Mouse (Mus musculus) midbrain, embryonic 14.5 days (tissue): ENCODE measurements around the gene Dpep1. TPM values are rescaled to one million over a fixed set of nuclear protein-coding genes. Genes with fewer than 3 reads are reported as not detected.

Experiments
- ATAC-seq: fragments of 200-750 bp; cut with Nextera tagmentation; 2 replicates; pipeline ENCODE4 v1.8.0; 2017; ENCODE audit warnings: moderate number of reproducible peaks, moderate library complexity; ENCODE audit not compliant: low FRiP score, low TSS enrichment
- DNase-seq: peaks from one replicate; pipeline ENCODE4 v3.0.0-alpha.2; 2015
- H3K27ac ChIP-seq: fragments of 300-500 bp; sonication (generic); replicated peaks from 2 replicates; pipeline ENCODE4 v1.5.1; 2014; ENCODE audit warnings: mild to moderate bottlenecking, low read depth, low read length, moderate library complexity
- H3K27me3 ChIP-seq: fragments of 300-500 bp; sonication (generic); 2 replicates; pipeline ENCODE4 v1.6.1; 2014; ENCODE audit warnings: low read length, control low read depth, mixed read lengths; ENCODE audit not compliant: control insufficient read depth, insufficient read depth
- H3K36me3 ChIP-seq: fragments of 300-500 bp; sonication (generic); 2 replicates; pipeline ENCODE4 v1.6.1; 2014; ENCODE audit warnings: low read length, control low read depth; ENCODE audit not compliant: control insufficient read depth, insufficient read depth
- H3K4me1 ChIP-seq: fragments of 300-500 bp; sonication (generic); 2 replicates; pipeline ENCODE4 v1.6.1; 2014; ENCODE audit warnings: mild to moderate bottlenecking, antibody characterized with exemption, low read length, control low read depth; ENCODE audit not compliant: control insufficient read depth, insufficient read depth
- H3K4me2 ChIP-seq: fragments of 300-500 bp; sonication (generic); 2 replicates; pipeline ENCODE4 v1.6.1; 2014; ENCODE audit warnings: mild to moderate bottlenecking, low read length, moderate library complexity
- H3K4me3 ChIP-seq: fragments of 300-500 bp; sonication (generic); replicated peaks from 2 replicates; pipeline ENCODE4 v1.5.1; 2014; ENCODE audit warnings: low read depth, low read length
- H3K9ac ChIP-seq: fragments of 300-500 bp; sonication (generic); replicated peaks from 2 replicates; pipeline ENCODE4 v1.6.1; 2014; ENCODE audit warnings: mild to moderate bottlenecking, low read length, moderate library complexity
- H3K9me3 ChIP-seq: fragments of 300-500 bp; sonication (generic); 2 replicates; pipeline ENCODE4 v1.6.1; 2016; ENCODE audit warnings: low read length, control low read depth, mixed read lengths; ENCODE audit not compliant: control insufficient read depth
- WGBS: fragments of 180-500 bp; shearing (Covaris S2); extraction: QIAGEN DNeasy Blood & Tissue Kit; methylation state at CpG from one replicate; pipeline ENCODE4 v1.1.7; 2014; 5-methylcytosine and 5-hydroxymethylcytosine counted together
- polyA plus RNA-seq: library from polyadenylated mRNA; unstranded; fragments of >200 nt; fragmentation: Nextera tagmentation; extraction: Ambion mirVana; gene quantifications from 2 replicates; pipeline ENCODE4 v1.2.1, GENCODE M21; 2014

Dpep1 gene
- polyA plus RNA-seq, 1 experiment from 2014 or later = not detected

DNA sequence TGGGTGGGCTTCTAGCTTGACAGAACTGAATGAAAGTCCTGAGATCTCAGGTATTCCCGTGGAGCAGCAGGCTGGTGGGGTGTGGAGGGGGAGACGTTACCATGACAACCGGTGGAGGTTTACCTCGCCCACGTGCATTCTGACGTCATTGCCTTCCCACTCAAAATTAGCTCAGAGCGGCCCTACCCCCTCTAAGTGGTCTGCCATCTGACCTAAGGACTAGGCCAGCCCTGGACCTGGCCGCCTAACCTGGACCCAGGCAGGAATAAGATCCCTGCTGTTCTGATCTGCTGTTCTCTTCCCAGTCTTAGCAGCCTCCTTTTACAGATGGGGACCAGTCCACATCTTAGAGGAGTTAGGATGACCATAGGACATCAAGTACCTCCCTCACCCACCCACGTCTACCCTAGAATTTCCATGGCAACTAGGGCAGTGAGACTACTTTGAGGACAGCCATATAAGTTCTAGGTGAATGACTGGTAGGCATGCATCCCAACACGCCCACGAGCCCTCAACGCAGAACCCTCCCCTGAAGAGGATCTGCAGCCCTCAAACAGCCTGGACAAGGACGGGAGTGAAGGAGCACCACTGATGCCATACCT is 49.0 kb downstream of the Dpep1 start:
- Histone ChIP-seq H3K9me3 (no peaks in the 10 kb centered on the region), H3K36me3 (0 out of 2 replicates have a peak, but pooled peaks cover 3% of the 10 kb centered on the region), H3K4me1 (peaks cover 19% of the 10 kb centered on the region), H3K9ac (peak overlapping the region; percentile 47), H3K4me3 (peak overlapping the region; percentile 43), H3K4me2 (peak overlapping the region; percentile 77), H3K27ac (no peak overlapping the region), H3K27me3 (no peaks in the 10 kb centered on the region; the same call in none of the 2 replicates)
- ATAC-seq = no peak
- peak; percentile 58 for DNase-seq
- 35% methylated on average over 13 of the region's 13 CpGs for WGBS

DNA sequence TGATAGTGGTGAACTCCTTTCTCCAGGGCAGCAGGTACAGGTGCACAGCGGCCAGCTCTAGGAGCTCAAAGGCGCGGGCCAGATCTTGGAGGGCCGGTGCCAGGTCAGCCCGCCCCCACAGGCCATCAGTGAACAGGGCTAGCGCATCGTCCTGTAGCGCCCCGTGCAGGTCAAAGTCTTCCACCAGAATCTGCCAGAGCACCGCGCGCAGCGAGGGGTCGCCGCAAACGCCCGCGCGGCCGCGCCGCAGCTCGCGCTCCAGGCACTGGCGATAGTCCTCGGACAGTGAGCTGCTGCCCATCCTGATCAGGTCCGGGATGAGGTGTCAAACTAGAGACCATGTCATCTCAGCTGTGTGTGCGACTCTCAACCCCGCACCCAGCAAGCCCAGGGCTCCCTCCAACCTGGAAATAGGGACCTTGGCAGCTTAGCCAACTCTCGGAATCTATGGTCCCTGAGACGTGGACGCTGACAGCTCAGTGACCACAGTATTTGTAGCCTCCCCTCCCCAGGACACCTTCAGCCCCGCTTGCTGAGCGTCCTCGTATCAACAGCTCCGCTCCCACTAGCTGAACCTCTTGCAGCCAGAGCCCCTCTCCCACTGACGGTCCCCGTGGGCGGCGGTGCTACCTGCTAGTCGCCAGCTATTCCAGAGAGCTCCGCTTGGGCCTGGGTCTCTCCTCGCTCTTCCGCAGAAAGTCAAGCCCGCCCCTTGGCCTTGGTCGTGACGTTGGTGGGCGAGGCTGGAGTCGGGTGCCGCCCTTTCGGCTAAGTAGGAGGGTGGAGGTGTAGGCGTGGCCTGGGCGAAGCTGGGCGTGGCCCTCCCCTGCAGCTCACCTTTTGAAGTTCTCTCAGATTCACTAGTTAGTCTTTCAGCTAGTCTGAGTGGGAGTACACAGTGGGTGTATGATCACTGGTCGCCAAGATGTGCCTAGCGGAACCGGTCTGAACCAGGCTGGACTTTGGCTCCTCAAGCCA is 49.8 kb downstream of the Dpep1 start, which contains the start of gene Spata2l:
Gene Spata2l (minus strand): TSS at position 714 of the 978 bp plus-strand sequence.
- Histone ChIP-seq H3K36me3 (no peaks in the 10 kb centered on the region), H3K4me3 (peak within 1 kb of the TSS; percentile 43), H3K27me3 (no peaks in the 10 kb centered on the region; the same call in none of the 2 replicates), H3K4me1 (peaks cover 19% of the 10 kb centered on the region), H3K9me3 (no peaks in the 10 kb centered on the region), H3K9ac (peak within 1 kb of the TSS; percentile 47), H3K4me2 (peak within 1 kb of the TSS; percentile 77), H3K27ac (no peak within 1 kb of the TSS)
- WGBS = under 1% methylated on average over 57 of the region's 57 CpGs
- DNase-seq (peak; percentile 82), ATAC-seq (peak; percentile 79)

DNA sequence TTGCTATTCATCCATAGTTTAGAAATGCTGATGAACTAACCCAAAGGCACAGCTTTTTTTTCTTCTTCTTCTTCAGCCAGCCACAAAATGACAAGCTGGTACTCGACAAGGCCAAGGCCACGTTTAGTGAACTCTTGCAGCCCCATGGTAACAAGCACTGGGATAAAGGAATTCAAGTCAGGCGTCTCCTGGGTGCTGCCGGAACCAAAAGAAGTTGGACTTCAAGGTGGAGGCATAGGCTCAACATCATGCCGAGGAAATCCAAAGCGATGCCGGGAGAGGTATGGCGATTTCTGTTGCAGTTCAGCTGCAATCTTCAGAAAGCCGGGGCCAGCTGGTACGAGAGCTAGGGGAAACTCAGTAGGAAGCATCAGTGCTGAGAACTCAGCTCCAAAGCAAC is 53.4 kb downstream of the Dpep1 start:
- 79% methylated on average over 10 of the region's 10 CpGs for WGBS
- H3K27ac ChIP-seq = no peak overlapping the region
- H3K36me3 ChIP-seq = peaks cover 32% of the 10 kb centered on the region
- no peak overlapping the region for H3K4me2 ChIP-seq
- DNase-seq = no peak
- H3K4me1 ChIP-seq = peaks cover 19% of the 10 kb centered on the region
- H3K27me3 ChIP-seq = no peaks in the 10 kb centered on the region; the same call in 1 of the 2 replicates
- H3K9ac ChIP-seq = no peak overlapping the region
- no peak overlapping the region for H3K4me3 ChIP-seq
- no peak for ATAC-seq
- no peaks in the 10 kb centered on the region for H3K9me3 ChIP-seq

DNA sequence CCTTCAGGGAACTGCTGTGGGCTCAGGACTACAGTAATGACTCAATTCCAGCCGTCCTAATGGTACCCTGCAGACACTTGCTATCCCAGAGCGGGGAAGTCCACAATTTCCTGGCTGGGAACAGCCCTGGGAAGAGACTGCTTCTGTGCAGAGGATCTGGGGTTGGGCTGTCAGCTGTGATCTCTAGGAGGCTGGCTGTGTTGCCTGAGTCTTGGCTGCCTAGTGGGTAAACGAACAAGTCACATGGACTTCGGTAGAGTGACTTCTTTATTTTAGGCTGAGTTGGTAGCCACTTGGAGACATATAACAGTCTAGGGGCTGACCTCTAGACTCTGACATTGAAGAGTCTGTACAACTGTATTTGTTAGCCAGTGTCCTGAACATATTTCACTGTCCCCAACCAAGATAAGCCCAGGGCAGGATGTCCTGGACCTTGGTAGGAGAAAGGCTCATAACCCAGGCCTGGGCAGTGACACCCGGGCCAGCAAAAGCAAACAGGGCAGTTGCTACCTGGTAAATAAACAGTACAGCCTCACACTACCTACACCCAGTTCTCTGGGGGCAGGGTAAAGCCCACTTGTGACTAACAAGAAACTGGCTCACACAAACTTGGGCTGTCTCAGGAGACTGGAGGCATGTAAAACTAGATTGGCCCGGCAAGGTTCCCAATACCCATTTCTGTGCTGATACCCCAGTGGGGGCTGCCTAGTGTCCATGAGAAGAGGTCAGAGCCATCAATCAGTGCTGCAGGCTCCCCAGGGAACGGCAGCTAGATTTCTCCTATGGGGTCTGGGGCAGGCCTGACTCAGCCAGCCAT is 56.3 kb downstream of the Dpep1 start:
- H3K4me3 ChIP-seq = no peak overlapping the region
- no peak for DNase-seq
- peaks cover 62% of the 10 kb centered on the region for H3K36me3 ChIP-seq
- no peak for ATAC-seq
- H3K9ac ChIP-seq = no peak overlapping the region
- no peaks in the 10 kb centered on the region for H3K27me3 ChIP-seq
- H3K4me1 ChIP-seq = no peaks in the 10 kb centered on the region
- H3K4me2 ChIP-seq = no peak overlapping the region
- no peaks in the 10 kb centered on the region for H3K9me3 ChIP-seq
- no peak overlapping the region for H3K27ac ChIP-seq
- 90% methylated on average over 7 of the region's 7 CpGs for WGBS

DNA sequence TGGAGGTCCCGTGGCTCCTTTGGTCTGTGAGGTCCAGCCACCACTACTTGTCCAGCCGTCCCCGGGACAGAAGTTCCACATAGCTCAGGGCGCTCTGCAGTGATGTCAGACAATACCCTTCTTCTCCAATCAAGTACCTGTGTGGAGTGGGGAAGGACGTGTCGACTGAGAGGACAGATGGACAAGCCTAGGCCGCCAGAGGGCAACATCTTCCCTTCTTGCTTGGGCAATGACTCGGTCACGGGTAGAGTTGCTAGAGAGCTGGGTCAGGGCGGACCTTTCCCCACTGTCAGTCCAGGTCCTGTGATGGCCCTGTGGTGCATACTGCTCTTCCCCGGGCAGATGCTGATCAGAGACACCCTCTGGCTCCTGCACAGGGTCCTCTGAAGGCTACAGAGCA is 57.0 kb downstream of the Dpep1 start:
- H3K36me3 ChIP-seq = peaks cover 69% of the 10 kb centered on the region
- H3K9ac ChIP-seq = no peak overlapping the region
- H3K9me3 ChIP-seq = no peaks in the 10 kb centered on the region
- no peaks in the 10 kb centered on the region for H3K4me1 ChIP-seq
- no peak overlapping the region for H3K4me2 ChIP-seq
- 77% methylated on average over 11 of the region's 11 CpGs for WGBS
- H3K4me3 ChIP-seq = no peak overlapping the region
- H3K27me3 ChIP-seq = no peaks in the 10 kb centered on the region
- H3K27ac ChIP-seq = no peak overlapping the region
- DNase-seq = no peak
- ATAC-seq = no peak

DNA sequence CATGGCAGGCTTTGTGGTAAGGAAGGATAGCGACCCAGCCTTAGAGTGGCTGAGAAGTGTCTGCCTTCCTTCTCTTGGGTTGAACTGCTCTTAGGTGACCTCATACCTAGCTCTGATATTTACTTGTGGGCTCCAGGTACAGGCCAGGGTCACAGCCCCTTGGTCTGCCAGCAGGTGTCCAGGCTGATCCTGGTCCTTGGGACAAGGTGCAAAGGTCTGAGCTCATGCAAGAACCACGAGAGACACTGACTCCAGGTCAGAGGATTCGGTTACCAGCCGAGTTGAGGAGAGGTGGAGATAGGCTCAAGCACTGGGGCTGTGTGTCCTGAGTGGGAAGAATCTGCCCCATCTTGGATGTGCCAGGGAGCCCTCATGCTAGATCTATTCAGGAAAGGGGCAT is 58.3 kb downstream of the Dpep1 start:
- Histone ChIP-seq H3K27ac (no peak overlapping the region), H3K9me3 (no peaks in the 10 kb centered on the region), H3K4me1 (no peaks in the 10 kb centered on the region), H3K27me3 (no peaks in the 10 kb centered on the region), H3K36me3 (peaks cover 82% of the 10 kb centered on the region), H3K4me2 (no peak overlapping the region), H3K9ac (no peak overlapping the region), H3K4me3 (no peak overlapping the region)
- ATAC-seq = no peak
- no peak for DNase-seq
- 97% methylated on average over 4 of the region's 4 CpGs for WGBS

DNA sequence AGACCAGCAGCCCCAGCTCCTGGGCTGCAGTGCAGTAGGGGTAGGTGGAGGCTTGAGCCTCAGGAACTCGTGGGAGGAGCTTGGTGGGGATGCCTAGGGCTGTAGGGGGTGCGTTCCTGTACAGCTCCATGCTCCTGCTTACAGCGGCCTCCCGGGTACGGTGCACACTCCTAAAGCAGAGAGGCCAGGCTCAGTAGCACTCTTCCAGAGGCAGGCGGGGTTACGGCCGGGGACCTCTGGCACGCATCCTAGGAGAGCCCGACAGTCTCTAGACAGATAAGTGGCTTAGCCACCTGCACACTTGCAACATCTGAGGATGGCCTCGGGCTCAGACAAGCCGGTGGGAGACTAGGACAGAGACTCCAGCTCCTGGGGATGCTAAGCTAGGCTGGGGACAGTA is 59.5 kb downstream of the Dpep1 start:
- no peaks in the 10 kb centered on the region for H3K27me3 ChIP-seq
- no peak overlapping the region for H3K4me2 ChIP-seq
- ATAC-seq (no peak), DNase-seq (no peak)
- peaks cover 92% of the 10 kb centered on the region for H3K36me3 ChIP-seq
- no peak overlapping the region for H3K4me3 ChIP-seq
- no peaks in the 10 kb centered on the region for H3K4me1 ChIP-seq
- H3K9ac ChIP-seq = no peak overlapping the region
- WGBS = 95% methylated on average over 12 of the region's 12 CpGs
- no peak overlapping the region for H3K27ac ChIP-seq
- H3K9me3 ChIP-seq = no peaks in the 10 kb centered on the region

DNA sequence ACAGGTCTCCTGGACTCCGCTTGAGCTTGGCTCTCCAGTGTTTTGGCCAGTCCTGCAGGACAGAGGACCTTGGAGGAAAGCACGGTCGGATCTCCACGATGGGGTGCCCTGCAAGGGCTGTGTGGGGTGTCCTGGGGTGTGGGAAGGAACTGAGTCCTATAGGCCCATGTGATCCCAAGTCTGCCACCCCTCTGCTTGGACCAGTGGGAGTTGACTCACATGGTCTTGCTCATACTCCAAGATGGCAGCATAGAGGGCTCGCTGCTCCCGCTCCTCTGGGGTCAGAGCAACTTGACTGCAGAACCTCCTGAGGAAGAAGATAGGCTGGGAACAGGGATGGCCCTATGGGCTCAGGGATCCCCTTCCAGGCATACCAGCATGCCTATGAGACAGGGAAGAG is 61.7 kb downstream of the Dpep1 start:
- no peak for DNase-seq
- no peaks in the 10 kb centered on the region for H3K27me3 ChIP-seq
- H3K27ac ChIP-seq = no peak overlapping the region
- H3K9me3 ChIP-seq = no peaks in the 10 kb centered on the region
- H3K4me3 ChIP-seq = no peak overlapping the region
- ATAC-seq = no peak
- 95% methylated on average over 6 of the region's 6 CpGs for WGBS
- 0 out of 2 replicates have a peak, but pooled peaks cover 1% of the 10 kb centered on the region for H3K4me1 ChIP-seq
- peaks cover 86% of the 10 kb centered on the region for H3K36me3 ChIP-seq
- no peak overlapping the region for H3K4me2 ChIP-seq
- no peak overlapping the region for H3K9ac ChIP-seq
